Mouse (Mus musculus) heart, embryonic 11.5 days (tissue): Measurements from ENCODE around the gene Thsd4. TPM values are rescaled to one million over a fixed set of nuclear protein-coding genes. Genes with fewer than 3 reads are reported as not detected.
"Not testable (repeated sequence)": the region's sequence is repeated elsewhere in the genome, so short reads cannot be mapped to it uniquely, and the experiment has no call there.

Experiments
- ATAC-seq: fragments of 200-750 bp; cut with Nextera tagmentation; replicated peaks from 2 replicates; pipeline ENCODE4 v1.8.0; 2017; ENCODE audit warnings: moderate library complexity; ENCODE audit not compliant: insufficient number of reproducible peaks, low FRiP score, low TSS enrichment
- H3K27ac ChIP-seq: fragments of 300-500 bp; sonication (generic); 2 replicates; pipeline ENCODE4 v1.5.1; 2014; ENCODE audit warnings: mild to moderate bottlenecking, low read depth, low read length
- H3K27me3 ChIP-seq: fragments of 300-500 bp; sonication (generic); 2 replicates; pipeline ENCODE4 v1.6.1; 2014; ENCODE audit warnings: mild to moderate bottlenecking, low read length, mixed read lengths; ENCODE audit not compliant: control insufficient read depth, insufficient read depth
- H3K36me3 ChIP-seq: fragments of 300-500 bp; sonication (generic); 2 replicates; pipeline ENCODE4 v1.6.1; 2014; ENCODE audit warnings: mild to moderate bottlenecking, low read length, moderate library complexity, mixed read lengths; ENCODE audit not compliant: control insufficient read depth, insufficient read depth
- H3K4me1 ChIP-seq: fragments of 300-500 bp; sonication (generic); 2 replicates; pipeline ENCODE4 v1.6.1; 2014; ENCODE audit warnings: low read length; ENCODE audit not compliant: control insufficient read depth, insufficient read depth
- H3K4me2 ChIP-seq: fragments of 300-500 bp; sonication (generic); 2 replicates; pipeline ENCODE4 v1.6.1; 2014; ENCODE audit warnings: mild to moderate bottlenecking, moderate library complexity
- H3K4me3 ChIP-seq: fragments of 300-500 bp; sonication (generic); 2 replicates; pipeline ENCODE4 v1.5.1; 2014; ENCODE audit warnings: low read depth, low read length
- H3K9ac ChIP-seq: fragments of 300-500 bp; sonication (generic); 2 replicates; pipeline ENCODE4 v1.6.1; 2014; ENCODE audit warnings: mild to moderate bottlenecking, low read depth, low read length, moderate library complexity
- H3K9me3 ChIP-seq: fragments of 300-500 bp; sonication (generic); replicated peaks from 2 replicates; pipeline ENCODE4 v1.6.1; 2016; ENCODE audit warnings: low read length; ENCODE audit not compliant: control insufficient read depth
- WGBS: fragments of 180-500 bp; shearing (Covaris S2); extraction: QIAGEN DNeasy Blood & Tissue Kit; methylation state at CpG from one replicate; pipeline ENCODE4 v1.1.7; 2014; ENCODE audit not compliant: insufficient replicate concordance; 5-methylcytosine and 5-hydroxymethylcytosine counted together
- polyA plus RNA-seq: library from polyadenylated mRNA; unstranded; fragments of >200 nt; fragmentation: Nextera tagmentation; extraction: Ambion mirVana; gene quantifications from 2 replicates; pipeline ENCODE4 v1.2.1, GENCODE M21; 2014

The Thsd4 gene
- polyA plus RNA-seq, 1 experiment from 2014 or later = 14.6 TPM

GRCm38 (mm10) chr9:60272345-60272744 is 249.5 kb downstream of the Thsd4 start:
- H3K9ac ChIP-seq, H3K36me3 ChIP-seq, H3K27ac ChIP-seq, ATAC-seq, H3K4me3 ChIP-seq, H3K4me2 ChIP-seq, H3K9me3 ChIP-seq, H3K27me3 ChIP-seq: not testable (repeated sequence)
- WGBS = 75% methylated on average over 8 of the region's 8 CpGs
- H3K4me1 ChIP-seq = peaks cover 15% of the 10 kb centered on the region

- Histone ChIP-seq H3K4me1 (peaks cover 15% of the 10 kb centered on the region), H3K4me3 (no peak overlapping the region), H3K36me3 (no peaks in the 10 kb centered on the region), H3K27me3 (no peaks in the 10 kb centered on the region), H3K9ac (no peak overlapping the region), H3K9me3 (no peaks in the 10 kb centered on the region), H3K4me2 (no peak overlapping the region), H3K27ac (no peak overlapping the region)
- no peak for ATAC-seq
- 64% methylated on average over 2 of the region's 2 CpGs for WGBS
These were observed 249.9 kb downstream of the Thsd4 start for GRCm38 (mm10) chr9:60271940-60272339.

GRCm38 (mm10) chr9:60269807-60270206 is 252.0 kb downstream of the Thsd4 start:
- 70% methylated on average over 5 of the region's 5 CpGs for WGBS
- Histone ChIP-seq H3K4me3 (no peak overlapping the region), H3K36me3 (no peaks in the 10 kb centered on the region), H3K9me3 (no peaks in the 10 kb centered on the region), H3K27ac (no peak overlapping the region), H3K4me1 (peaks cover 11% of the 10 kb centered on the region), H3K27me3 (no peaks in the 10 kb centered on the region), H3K9ac (no peak overlapping the region), H3K4me2 (no peak overlapping the region)
- no peak for ATAC-seq

- WGBS = 71% methylated on average over 5 of the region's 5 CpGs
- H3K4me3 ChIP-seq = no peak overlapping the region
- no peak for ATAC-seq
- H3K9me3 ChIP-seq = no peaks in the 10 kb centered on the region
- H3K27ac ChIP-seq = no peak overlapping the region
- H3K4me2 ChIP-seq = no peak overlapping the region
- no peak overlapping the region for H3K9ac ChIP-seq
- no peaks in the 10 kb centered on the region for H3K36me3 ChIP-seq
- no peaks in the 10 kb centered on the region for H3K27me3 ChIP-seq
- H3K4me1 ChIP-seq = peaks cover 10% of the 10 kb centered on the region
These were observed 254.6 kb downstream of the Thsd4 start for GRCm38 (mm10) chr9:60267273-60267626.

- 83% methylated on average over 15 of the region's 15 CpGs for WGBS
- Histone ChIP-seq H3K27me3 (no peaks in the 10 kb centered on the region), H3K9me3 (no peaks in the 10 kb centered on the region), H3K4me1 (peaks cover 10% of the 10 kb centered on the region), H3K36me3 (no peaks in the 10 kb centered on the region), H3K27ac (no peak overlapping the region), H3K4me3 (no peak overlapping the region), H3K4me2 (no peak overlapping the region), H3K9ac (no peak overlapping the region)
- ATAC-seq = no peak
These were observed 255.1 kb downstream of the Thsd4 start for GRCm38 (mm10) chr9:60266583-60267272.

GRCm38 (mm10) chr9:60264586-60265325 is 257.1 kb downstream of the Thsd4 start:
- ATAC-seq = no peak
- H3K4me3 ChIP-seq = no peak overlapping the region
- no peaks in the 10 kb centered on the region for H3K9me3 ChIP-seq
- no peaks in the 10 kb centered on the region for H3K27me3 ChIP-seq
- H3K4me1 ChIP-seq = peaks cover 10% of the 10 kb centered on the region
- no peaks in the 10 kb centered on the region for H3K36me3 ChIP-seq
- no peak overlapping the region for H3K4me2 ChIP-seq
- WGBS = 54% methylated on average over 10 of the region's 10 CpGs
- H3K9ac ChIP-seq = no peak overlapping the region
- H3K27ac ChIP-seq = no peak overlapping the region

- H3K36me3 ChIP-seq = no peaks in the 10 kb centered on the region
- H3K4me1 ChIP-seq = peaks cover 10% of the 10 kb centered on the region
- H3K27ac ChIP-seq = no peak overlapping the region
- no peaks in the 10 kb centered on the region for H3K27me3 ChIP-seq
- no peak overlapping the region for H3K4me3 ChIP-seq
- H3K9ac ChIP-seq = no peak overlapping the region
- WGBS = 64% methylated on average over 6 of the region's 6 CpGs
- H3K9me3 ChIP-seq = no peaks in the 10 kb centered on the region
- no peak overlapping the region for H3K4me2 ChIP-seq
- no peak for ATAC-seq
These were observed 259.2 kb downstream of the Thsd4 start for GRCm38 (mm10) chr9:60262515-60263140.

- ATAC-seq = no peak
- WGBS = 78% methylated on average over 13 of the region's 13 CpGs
- Histone ChIP-seq H3K9ac (no peak overlapping the region), H3K36me3 (no peaks in the 10 kb centered on the region), H3K9me3 (no peaks in the 10 kb centered on the region), H3K27ac (no peak overlapping the region), H3K4me3 (no peak overlapping the region), H3K4me1 (peaks cover 4% of the 10 kb centered on the region; the same call in 1 of the 2 replicates), H3K4me2 (no peak overlapping the region), H3K27me3 (no peaks in the 10 kb centered on the region)
These were observed 262.2 kb downstream of the Thsd4 start for GRCm38 (mm10) chr9:60259626-60260025.
